Mouse (Mus musculus): ENCODE measurements around the gene Olfr466. TPM values are rescaled to one million over a fixed set of nuclear protein-coding genes. Genes with fewer than 3 reads are reported as not detected.

Olfr466 gene
- 0.04 TPM in 1 of 2 replicates, not detected in the other for polyA plus RNA-seq (2015; fragmentation: Nextera tagmentation; extraction: Ambion mirVana)

- no peak within 1 kb of the TSS for H3K9ac ChIP-seq (ENCODE audit: low read length)
- H3K9me3 ChIP-seq (ENCODE audit: control insufficient read depth, low read length) = no peaks in the 10 kb centered on the region
- no peaks in the 10 kb centered on the region for H3K36me3 ChIP-seq (ENCODE audit: control insufficient read depth, insufficient read depth, low read length)
- H3K4me2 ChIP-seq (replicated peaks; ENCODE audit: low read depth) = no peak within 1 kb of the TSS
- no peak within 1 kb of the TSS for H3K27ac ChIP-seq (replicated peaks)
- H3K27me3 ChIP-seq (ENCODE audit: control insufficient read depth, insufficient read depth, low read length) = no peaks in the 10 kb centered on the region
- 57% methylated on average over 1 of the region's 1 CpGs for WGBS
- TF ChIP-seq CTCF (IDR thresholded peaks at IDR 0.05; ENCODE audit: low read depth) (no peak), EP300 (optimal IDR thresholded peaks at IDR 0.05) (no peak)
- no peak for DNase-seq (ENCODE audit: low spot score)
- no peak within 1 kb of the TSS for H3K4me3 ChIP-seq (ENCODE audit: low read depth, low read length)
- ATAC-seq (ENCODE audit: low FRiP score, low TSS enrichment) = no peak
- H3K4me1 ChIP-seq (replicated peaks; ENCODE audit: control insufficient read depth, insufficient read depth) = no peaks in the 10 kb centered on the region
Observed at GRCm38 (mm10) chr13:65149940-65150339, at the start of gene Olfr466. TSS of gene Olfr466 (plus strand) at chr13:65150240.

GRCm38 (mm10) chr13:65100678-65101077 is 49.4 kb upstream of the Olfr466 start:
- H3K27me3 ChIP-seq (ENCODE audit: control insufficient read depth, insufficient read depth, low read length) = no peaks in the 10 kb centered on the region
- H3K9ac ChIP-seq (ENCODE audit: low read length) = no peak overlapping the region
- H3K9me3 ChIP-seq (ENCODE audit: control insufficient read depth, low read length) = no peaks in the 10 kb centered on the region
- WGBS = 91% methylated on average over 9 of the region's 9 CpGs
- no peak overlapping the region for H3K4me3 ChIP-seq (ENCODE audit: low read depth, low read length)
- DNase-seq (ENCODE audit: low spot score) (no peak), ATAC-seq (ENCODE audit: low FRiP score, low TSS enrichment) (no peak)
- no peak overlapping the region for H3K27ac ChIP-seq (replicated peaks)
- no peak overlapping the region for H3K4me2 ChIP-seq (replicated peaks; ENCODE audit: low read depth)
- no peaks in the 10 kb centered on the region for H3K4me1 ChIP-seq (replicated peaks; ENCODE audit: control insufficient read depth, insufficient read depth)
- no peaks in the 10 kb centered on the region for H3K36me3 ChIP-seq (ENCODE audit: control insufficient read depth, insufficient read depth, low read length)
- TF ChIP-seq EP300 (optimal IDR thresholded peaks at IDR 0.05) (no peak), CTCF (IDR thresholded peaks at IDR 0.05; ENCODE audit: low read depth) (no peak)

- Histone ChIP-seq H3K4me1 (replicated peaks; ENCODE audit: control insufficient read depth, insufficient read depth) (no peaks in the 10 kb centered on the region), H3K4me3 (ENCODE audit: low read depth, low read length) (no peak overlapping the region), H3K36me3 (ENCODE audit: control insufficient read depth, insufficient read depth, low read length) (no peaks in the 10 kb centered on the region), H3K9ac (ENCODE audit: low read length) (no peak overlapping the region), H3K27me3 (ENCODE audit: control insufficient read depth, insufficient read depth, low read length) (no peaks in the 10 kb centered on the region), H3K27ac (replicated peaks) (no peak overlapping the region), H3K4me2 (replicated peaks; ENCODE audit: low read depth) (no peak overlapping the region), H3K9me3 (ENCODE audit: control insufficient read depth, low read length) (no peaks in the 10 kb centered on the region)
- ATAC-seq (ENCODE audit: low FRiP score, low TSS enrichment) (no peak), DNase-seq (ENCODE audit: low spot score) (no peak)
- TF ChIP-seq CTCF (IDR thresholded peaks at IDR 0.05; ENCODE audit: low read depth) = no peak
- TF ChIP-seq EP300 (optimal IDR thresholded peaks at IDR 0.05) = no peak
- 88% methylated on average over 3 of the region's 3 CpGs for WGBS
Observed at GRCm38 (mm10) chr13:65101232-65101631, 48.8 kb upstream of the Olfr466 start.

GRCm38 (mm10) chr13:65111961-65112360 is 38.1 kb upstream of the Olfr466 start:
- Histone ChIP-seq H3K27me3 (ENCODE audit: control insufficient read depth, insufficient read depth, low read length) (no peaks in the 10 kb centered on the region), H3K9ac (ENCODE audit: low read length) (peak overlapping the region; percentile 90), H3K9me3 (ENCODE audit: control insufficient read depth, low read length) (no peaks in the 10 kb centered on the region), H3K4me1 (replicated peaks; ENCODE audit: control insufficient read depth, insufficient read depth) (no peaks in the 10 kb centered on the region), H3K27ac (replicated peaks) (peak overlapping the region; percentile 96), H3K4me2 (replicated peaks; ENCODE audit: low read depth) (peak overlapping the region; percentile 68), H3K36me3 (ENCODE audit: control insufficient read depth, insufficient read depth, low read length) (no peaks in the 10 kb centered on the region), H3K4me3 (ENCODE audit: low read depth, low read length) (peak overlapping the region; percentile 91)
- TF ChIP-seq CTCF (IDR thresholded peaks at IDR 0.05; ENCODE audit: low read depth) = no peak
- no peak for TF ChIP-seq EP300 (optimal IDR thresholded peaks at IDR 0.05)
- ATAC-seq (ENCODE audit: low FRiP score, low TSS enrichment) = no peak
- 0% methylated on average over 5 of the region's 5 CpGs for WGBS
- DNase-seq (ENCODE audit: low spot score) = peak; percentile 25

GRCm38 (mm10) chr13:65112459-65113110 is 37.5 kb upstream of the Olfr466 start, which contains the start of gene Mfsd14b:
TSS of gene Mfsd14b (minus strand) at chr13:65112975.
- H3K27me3 ChIP-seq (ENCODE audit: control insufficient read depth, insufficient read depth, low read length) = no peaks in the 10 kb centered on the region
- TF ChIP-seq EP300 (optimal IDR thresholded peaks at IDR 0.05) (no peak), CTCF (IDR thresholded peaks at IDR 0.05; ENCODE audit: low read depth) (no peak)
- H3K9ac ChIP-seq (ENCODE audit: low read length) = peak within 1 kb of the TSS; percentile 90
- ATAC-seq (ENCODE audit: low FRiP score, low TSS enrichment) (peak; percentile 100), DNase-seq (ENCODE audit: low spot score) (peak; percentile 93)
- H3K9me3 ChIP-seq (ENCODE audit: control insufficient read depth, low read length) = no peaks in the 10 kb centered on the region
- H3K36me3 ChIP-seq (ENCODE audit: control insufficient read depth, insufficient read depth, low read length) = no peaks in the 10 kb centered on the region
- H3K4me3 ChIP-seq (ENCODE audit: low read depth, low read length) = peak within 1 kb of the TSS; percentile 91
- H3K4me1 ChIP-seq (replicated peaks; ENCODE audit: control insufficient read depth, insufficient read depth) = no peaks in the 10 kb centered on the region
- WGBS = under 1% methylated on average over 60 of the region's 60 CpGs
- peak within 1 kb of the TSS; percentile 68 for H3K4me2 ChIP-seq (replicated peaks; ENCODE audit: low read depth)
- H3K27ac ChIP-seq (replicated peaks) = peak within 1 kb of the TSS; percentile 96

- Histone ChIP-seq H3K36me3 (ENCODE audit: control insufficient read depth, insufficient read depth, low read length) (no peaks in the 10 kb centered on the region), H3K27ac (replicated peaks) (peak overlapping the region; percentile 96), H3K27me3 (ENCODE audit: control insufficient read depth, insufficient read depth, low read length) (no peaks in the 10 kb centered on the region), H3K4me2 (replicated peaks; ENCODE audit: low read depth) (peak overlapping the region; percentile 68), H3K4me1 (replicated peaks; ENCODE audit: control insufficient read depth, insufficient read depth) (no peaks in the 10 kb centered on the region), H3K4me3 (ENCODE audit: low read depth, low read length) (peak overlapping the region; percentile 91), H3K9me3 (ENCODE audit: control insufficient read depth, low read length) (no peaks in the 10 kb centered on the region), H3K9ac (ENCODE audit: low read length) (peak overlapping the region; percentile 90)
- DNase-seq (ENCODE audit: low spot score) (peak; percentile 14), ATAC-seq (ENCODE audit: low FRiP score, low TSS enrichment) (peak; percentile 63)
- TF ChIP-seq CTCF (IDR thresholded peaks at IDR 0.05; ENCODE audit: low read depth) (no peak), EP300 (optimal IDR thresholded peaks at IDR 0.05) (no peak)
- WGBS = 55% methylated on average over 3 of the region's 3 CpGs
Observed at GRCm38 (mm10) chr13:65113239-65113638, 36.8 kb upstream of the Olfr466 start.
